Mouse (Mus musculus): ENCODE data around the gene Cnp.
"Not testable (repeated sequence)": the region's sequence is repeated elsewhere in the genome, so short reads cannot be mapped to it uniquely, and the experiment has no call there.

The Cnp gene

GRCm38 (mm10) chr11:100592346-100593046, 17.8 kb downstream of the Cnp start:
- DNase-seq = no peak

GRCm38 (mm10) chr11:100594608-100595007, 19.9 kb downstream of the Cnp start:
- no peak for DNase-seq

DNA sequence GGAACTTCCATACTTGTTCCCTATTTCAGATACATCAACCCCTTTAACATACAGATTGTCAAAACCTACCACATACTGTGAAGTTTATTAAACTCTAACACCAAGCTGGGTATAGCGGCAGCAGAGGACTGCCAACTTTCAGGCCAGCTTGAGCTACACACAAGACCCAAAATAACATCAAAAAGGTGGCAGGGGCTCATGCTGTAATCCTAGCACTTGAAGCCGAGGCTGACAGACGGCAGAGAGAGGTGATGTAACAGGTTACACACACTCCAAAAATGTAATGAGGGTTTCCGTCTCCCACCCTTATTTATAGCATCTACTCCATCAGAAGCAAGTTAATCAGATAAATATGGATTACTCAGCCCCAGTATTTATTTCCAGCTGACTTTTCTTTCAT, 20.8 kb downstream of the Cnp start:
- no peak for DNase-seq

GRCm38 (mm10) chr11:100598074-100598473, 23.4 kb downstream of the Cnp start:
- DNase-seq = no peak

DNA sequence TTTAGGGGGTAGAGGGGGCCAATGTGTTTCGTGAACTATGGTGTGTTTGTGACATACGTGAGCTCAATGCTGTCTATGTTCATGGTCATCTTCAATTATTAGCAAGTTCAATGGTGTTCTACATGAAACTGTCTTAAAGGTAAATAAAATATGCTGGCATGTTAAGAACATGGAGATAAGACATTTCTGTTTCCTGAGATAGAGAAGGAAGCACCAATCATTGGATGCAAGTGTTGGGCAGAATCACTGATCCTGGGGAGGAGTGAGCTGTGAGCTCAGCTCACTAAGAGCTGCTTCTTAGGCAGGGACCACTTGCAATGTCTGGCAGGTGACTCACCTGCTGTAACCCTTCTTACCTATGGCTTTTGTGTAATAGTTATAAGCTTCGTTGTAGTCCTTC, 26.7 kb downstream of the Cnp start:
- no peak for DNase-seq

- DNase-seq = no peak
These were observed 28.5 kb downstream of the Cnp start for GRCm38 (mm10) chr11:100603155-100603554.

DNA sequence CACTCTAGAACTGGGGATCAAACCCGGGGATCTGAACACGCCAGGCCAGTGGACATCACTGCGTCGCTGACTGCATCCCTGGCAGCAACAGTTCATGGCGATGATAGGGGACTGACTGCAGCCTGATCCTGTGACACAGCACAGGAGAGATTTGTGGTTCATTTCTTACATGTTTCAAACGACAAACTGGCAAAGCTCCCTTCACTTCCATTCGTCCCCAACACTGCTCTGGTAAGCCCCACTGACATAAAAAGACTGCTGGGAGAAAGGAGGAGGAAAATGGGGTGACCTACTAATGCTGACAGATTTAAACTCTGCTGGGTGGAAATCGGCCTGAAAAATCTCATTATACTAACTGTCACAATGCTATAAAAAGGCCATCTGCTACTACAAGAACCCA, 29.1 kb downstream of the Cnp start:
- DNase-seq = peak; percentile 15

DNA sequence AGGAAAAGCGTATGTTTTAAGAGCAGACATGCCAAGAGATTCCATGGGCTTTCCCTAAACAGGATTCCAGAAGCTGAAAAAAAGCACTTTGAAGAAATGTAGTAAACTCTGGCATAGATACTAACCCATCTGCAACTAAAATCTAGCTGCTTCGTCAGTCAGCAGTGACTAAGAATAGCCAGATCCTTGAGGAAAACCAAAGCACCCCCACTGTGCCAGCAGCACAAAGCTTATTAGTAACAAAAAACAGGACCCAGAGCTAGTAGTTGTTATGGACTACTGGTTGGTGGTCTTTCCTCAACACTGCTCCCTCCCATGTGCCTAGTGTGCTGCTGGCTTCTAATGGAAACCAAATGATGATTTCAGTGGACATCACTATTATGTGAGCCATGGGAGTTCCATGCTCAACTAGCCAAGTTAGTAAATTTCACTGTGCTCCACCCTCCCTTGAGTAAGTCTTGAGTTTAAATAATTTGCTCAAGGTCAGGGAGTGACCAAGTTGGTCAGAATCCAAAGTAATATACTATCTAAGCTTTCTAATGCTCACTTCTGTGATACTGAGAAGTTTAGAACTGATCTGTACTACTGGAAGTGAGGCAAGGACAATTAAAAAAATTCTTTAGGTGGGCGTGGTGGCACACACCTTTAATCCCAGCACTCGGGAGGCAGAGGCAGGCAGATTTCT, 29.8 kb downstream of the Cnp start:
- DNase-seq = no peak

DNA sequence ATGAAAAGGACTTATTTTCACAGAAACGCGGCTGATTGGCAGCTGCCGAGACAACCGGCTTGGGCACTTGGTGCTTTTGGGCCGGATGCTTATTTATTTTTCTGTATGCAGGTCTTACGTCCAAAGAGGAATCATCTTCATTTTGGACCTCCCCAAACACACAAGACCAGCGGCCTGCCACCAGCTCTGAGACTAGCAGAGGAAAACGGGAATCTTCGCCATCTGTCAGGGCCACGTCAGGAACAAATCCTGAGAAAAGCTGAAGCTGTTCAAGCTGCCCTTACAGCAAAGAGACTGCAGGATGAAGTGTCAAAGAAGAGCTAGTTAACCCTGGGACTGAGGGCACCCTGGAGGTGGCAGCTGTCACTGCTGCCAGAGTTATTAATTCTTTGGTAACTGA, 30.7 kb downstream of the Cnp start:
- DNase-seq = peak; percentile 45

DNA sequence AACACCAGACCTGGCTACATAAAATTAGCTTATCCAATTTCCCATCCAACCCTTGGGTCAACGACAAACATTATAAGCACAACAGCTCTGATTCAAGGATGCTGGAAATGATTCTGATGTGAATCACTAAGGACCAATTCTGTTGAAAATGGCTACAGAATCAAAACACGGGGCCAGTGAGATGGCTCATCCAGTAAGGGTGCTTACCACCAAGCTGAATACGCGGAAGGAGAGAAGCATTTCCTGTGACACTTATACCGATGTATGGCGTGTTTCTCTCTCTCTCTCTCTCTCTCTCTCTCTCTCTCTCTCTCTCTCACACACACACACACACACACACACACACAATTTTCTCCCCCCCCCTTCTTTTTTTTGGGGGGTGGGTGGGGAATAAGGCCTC, 32.4 kb downstream of the Cnp start:
- DNase-seq = no peak

DNA sequence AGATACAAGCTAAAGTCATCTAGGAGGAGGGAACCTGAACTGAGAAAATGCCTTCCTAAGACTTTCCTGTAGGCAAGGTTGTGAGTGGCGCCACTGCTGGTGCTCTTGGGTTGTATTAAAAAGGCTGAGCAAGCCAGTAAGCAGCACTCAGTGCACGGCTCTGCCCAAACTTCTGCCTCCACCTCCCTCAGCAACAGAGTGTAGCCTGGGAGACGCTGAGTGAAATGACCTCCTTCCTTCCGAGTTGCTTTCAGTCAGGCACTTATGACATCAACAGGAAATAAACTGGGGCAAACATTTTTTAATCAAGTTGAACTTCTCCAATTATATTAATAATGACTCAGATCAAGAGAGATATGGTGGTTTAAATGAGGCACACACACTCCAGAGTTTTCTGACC, 34.1 kb downstream of the Cnp start:
- no peak for DNase-seq

- DNase-seq = no peak
These were observed 34.8 kb downstream of the Cnp start for GRCm38 (mm10) chr11:100609355-100609996.

DNA sequence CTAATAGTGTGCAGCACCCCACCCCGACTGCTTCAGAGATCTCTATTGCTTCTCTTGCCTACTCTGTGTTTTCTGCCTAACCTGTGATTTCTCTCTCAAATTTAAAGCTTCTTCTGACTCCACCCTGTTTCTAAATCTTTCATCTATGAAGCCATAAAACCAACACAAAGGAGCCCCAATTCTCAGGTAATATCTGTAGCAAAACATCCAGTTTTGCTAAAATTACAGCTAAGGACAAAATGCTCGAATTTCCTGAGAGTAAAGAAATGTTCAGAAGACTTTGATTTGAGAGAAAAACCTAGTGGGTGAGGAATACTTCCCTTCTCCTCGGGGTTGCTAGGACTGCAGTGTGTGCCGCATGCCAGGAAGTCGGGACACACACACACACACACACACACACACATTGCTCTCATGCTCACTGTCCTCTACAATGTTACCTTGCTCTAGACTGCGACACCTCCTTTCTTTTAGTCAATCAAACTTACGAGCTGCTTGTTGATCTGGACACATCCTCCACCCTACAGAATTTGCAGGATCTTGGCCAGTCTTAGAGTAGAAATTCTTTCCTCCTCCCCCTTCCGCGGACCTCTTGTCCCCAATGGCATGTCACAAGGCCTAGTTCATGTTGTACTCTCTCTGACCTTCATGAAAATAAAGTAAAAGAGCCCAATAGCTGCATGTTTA, 35.4 kb downstream of the Cnp start:
- DNase-seq = no peak

DNA sequence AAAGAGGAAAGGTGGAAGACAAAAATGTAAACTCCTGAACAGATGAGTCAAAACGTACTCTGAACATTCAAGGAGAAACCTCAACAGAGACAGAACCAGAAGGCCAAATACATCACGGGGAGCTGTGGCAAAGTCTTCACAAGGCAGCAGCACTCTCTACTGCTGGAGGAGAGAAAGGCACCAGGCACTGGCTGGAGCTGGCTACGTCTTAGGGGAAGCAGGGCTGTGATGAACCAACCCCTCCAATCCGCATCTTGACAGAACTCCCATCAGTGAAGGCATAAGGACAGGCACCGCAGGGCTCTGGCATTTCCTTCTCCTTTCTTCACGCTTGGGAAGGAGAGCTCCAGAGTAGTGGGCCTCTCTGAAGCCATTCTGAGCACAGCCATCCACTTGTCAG, 36.9 kb downstream of the Cnp start:
- DNase-seq = no peak

- DNase-seq = peak; percentile 48
These were observed 38.5 kb downstream of the Cnp start for GRCm38 (mm10) chr11:100613241-100613640.

- no peak for DNase-seq
These were observed 41.6 kb downstream of the Cnp start for GRCm38 (mm10) chr11:100616332-100616731.

GRCm38 (mm10) chr11:100616836-100617235, 42.1 kb downstream of the Cnp start:
- DNase-seq = not testable (repeated sequence)

DNA sequence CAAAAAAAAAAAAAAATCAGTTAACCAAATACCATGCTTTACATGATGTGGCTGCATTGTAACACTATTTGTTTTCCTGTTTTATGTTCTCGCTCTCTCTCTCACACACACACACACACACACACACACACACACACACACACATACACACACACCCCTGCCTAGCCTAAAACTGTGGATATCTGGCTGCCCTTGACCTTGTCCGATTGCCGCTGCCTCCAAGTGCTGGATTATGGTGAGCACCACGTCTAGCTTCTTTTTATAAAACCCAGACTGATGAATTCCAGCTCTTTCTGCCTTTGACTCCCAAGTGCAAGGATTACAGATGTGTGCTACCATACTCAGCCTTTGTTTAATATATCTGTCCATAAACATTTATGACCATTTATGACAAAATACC, 42.8 kb downstream of the Cnp start:
- DNase-seq = no peak

GRCm38 (mm10) chr11:100618761-100619484, 44.2 kb downstream of the Cnp start, which contains the start of gene Nkiras2:
TSS of gene Nkiras2 (plus strand) at chr11:100619244.
- DNase-seq = peak; percentile 77

DNA sequence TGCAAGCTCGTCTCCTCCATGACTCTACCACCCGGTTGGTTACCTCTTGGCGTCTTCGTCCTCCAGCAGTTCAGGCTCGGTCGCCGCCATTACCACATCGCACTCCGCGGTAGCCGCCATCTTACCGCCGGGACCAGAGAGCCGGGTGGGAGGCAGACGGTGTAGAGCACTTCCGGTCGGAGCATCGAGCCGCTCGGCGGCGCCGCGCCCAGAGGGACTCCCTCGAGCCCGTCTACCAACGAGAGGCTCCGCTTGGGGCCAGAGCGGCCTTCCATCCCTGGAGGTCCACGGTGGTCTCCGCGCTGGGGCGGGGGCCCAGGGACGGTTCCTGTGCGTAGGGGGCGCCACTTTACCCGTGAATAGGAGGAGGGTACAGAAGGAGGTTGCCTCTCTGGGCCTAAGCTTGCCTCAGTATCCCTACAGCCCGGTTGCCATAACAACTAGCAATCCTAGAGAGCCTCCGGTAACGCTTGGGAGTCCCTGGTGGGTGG, 44.8 kb downstream of the Cnp start:
- peak; percentile 99 for DNase-seq

DNA sequence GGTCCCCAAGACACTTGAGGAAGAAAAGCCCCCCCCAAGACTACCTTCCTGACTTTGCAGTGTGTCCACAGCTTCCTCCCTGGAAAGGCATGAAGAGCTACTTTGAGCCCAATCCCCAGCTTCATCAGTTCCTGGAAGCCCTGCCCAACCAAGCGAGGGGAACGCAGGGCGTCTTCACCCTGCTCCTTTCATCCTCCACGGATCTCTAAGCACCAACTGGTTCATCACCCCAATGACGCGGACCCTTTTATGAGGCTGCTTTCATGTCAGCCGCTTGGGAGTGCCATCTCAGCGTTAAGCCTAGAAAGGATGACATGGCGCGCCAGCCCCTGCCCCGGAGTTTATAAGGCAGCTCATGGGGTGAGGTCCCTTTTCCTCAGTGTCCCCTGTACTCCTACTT, 45.3 kb downstream of the Cnp start, which contains the start of gene Dnajc7:
Gene Dnajc7, minus strand, starts transcription at position 187 of the 400 bp plus-strand sequence.
- no peak for DNase-seq

GRCm38 (mm10) chr11:100622714-100623113, 48.0 kb downstream of the Cnp start:
- DNase-seq = peak; percentile 98

DNA sequence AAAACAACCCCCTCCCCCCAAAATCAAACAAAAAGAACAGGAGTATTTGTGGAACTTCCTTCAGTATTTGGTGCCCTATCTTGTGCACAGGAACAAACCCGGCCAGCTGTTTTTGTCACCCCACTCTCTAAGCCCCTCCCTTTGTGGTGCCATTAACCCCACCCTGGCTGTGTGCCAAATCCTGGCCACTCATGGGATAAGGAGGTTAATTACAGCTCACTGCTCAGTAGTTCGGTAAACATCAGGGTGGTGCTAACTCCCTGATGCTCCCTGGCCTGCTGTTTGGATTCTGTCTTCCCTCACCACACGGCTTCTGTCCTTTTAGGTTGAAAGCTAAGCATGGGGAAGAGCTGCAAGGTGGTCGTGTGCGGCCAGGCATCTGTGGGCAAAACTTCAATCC, 49.2 kb downstream of the Cnp start:
- peak; percentile 94 for DNase-seq
